Mouse (Mus musculus): ENCODE results near the gene Ugt1a6a. TPM values are rescaled to one million over a fixed set of nuclear protein-coding genes. Genes with fewer than 3 reads are reported as not detected.

The Ugt1a6a gene
- polyA plus RNA-seq, 1 experiment from 2014 or later, result 29.2 TPM

DNA sequence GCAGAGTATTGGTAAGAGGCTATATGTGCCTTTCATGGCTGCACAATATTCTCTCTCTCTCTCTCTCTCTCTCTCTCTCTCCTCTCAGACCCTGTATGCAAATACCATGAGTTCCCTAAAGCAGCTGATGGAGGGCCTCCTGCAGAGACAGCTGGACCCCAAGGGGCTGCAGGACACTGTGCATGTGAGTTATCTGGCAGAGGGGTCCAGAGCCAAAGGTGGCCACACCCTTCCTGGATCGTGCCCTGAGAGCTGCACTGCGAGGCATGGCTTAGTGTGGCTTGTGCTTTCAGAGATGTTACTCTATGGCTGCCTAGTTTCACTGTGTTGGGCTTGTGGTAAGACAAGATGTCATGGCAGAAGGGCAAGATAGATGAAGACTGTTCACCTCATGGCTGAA is 113.1 kb downstream of the Ugt1a6a start:
- H3K9ac ChIP-seq, result no peak overlapping the region
- H3K36me3 ChIP-seq, result no peaks in the 10 kb centered on the region
- no peaks in the 10 kb centered on the region for H3K4me1 ChIP-seq
- ATAC-seq (ENCODE audit: insufficient read depth, low FRiP score, low read depth), result no peak
- no peak overlapping the region for H3K4me2 ChIP-seq
- peaks cover 15% of the 10 kb centered on the region; the same call in 1 of the 2 replicates for H3K9me3 ChIP-seq
- no peak overlapping the region for H3K4me3 ChIP-seq (replicated peaks)
- WGBS, result 42% methylated on average over 2 of the region's 2 CpGs
- H3K27ac ChIP-seq, result no peak overlapping the region
- H3K27me3 ChIP-seq (replicated peaks), result no peaks in the 10 kb centered on the region

DNA sequence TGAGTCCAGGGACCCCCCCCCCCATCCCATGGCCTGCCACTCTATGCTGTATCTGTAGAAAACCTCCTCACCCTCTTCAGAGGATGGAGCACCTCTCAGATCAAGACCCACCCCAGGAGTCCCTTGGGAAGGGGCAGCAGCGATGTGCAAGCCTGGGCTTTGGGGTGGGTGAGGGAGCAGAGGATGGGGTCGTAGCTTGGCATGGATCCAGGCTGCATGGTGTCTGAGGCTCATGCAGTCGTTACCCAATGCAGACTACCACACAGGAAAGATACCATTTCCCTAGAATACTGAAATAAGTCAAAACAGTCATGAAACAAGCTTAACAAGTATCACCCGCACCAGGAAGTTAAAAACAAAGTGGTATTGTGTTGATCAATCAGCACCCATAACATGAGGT is 114.0 kb downstream of the Ugt1a6a start:
- Histone ChIP-seq H3K9ac (no peak overlapping the region), H3K4me3 (replicated peaks) (no peak overlapping the region), H3K9me3 (peaks cover 15% of the 10 kb centered on the region; the same call in 1 of the 2 replicates), H3K27ac (no peak overlapping the region), H3K4me2 (no peak overlapping the region), H3K36me3 (no peaks in the 10 kb centered on the region), H3K4me1 (no peaks in the 10 kb centered on the region), H3K27me3 (replicated peaks) (no peaks in the 10 kb centered on the region)
- ATAC-seq (ENCODE audit: insufficient read depth, low FRiP score, low read depth), result no peak
- 64% methylated on average over 4 of the region's 4 CpGs for WGBS

GRCm38 (mm10) chr1:88249596-88249995 is 115.0 kb downstream of the Ugt1a6a start:
- no peaks in the 10 kb centered on the region for H3K4me1 ChIP-seq
- no peaks in the 10 kb centered on the region for H3K36me3 ChIP-seq
- no peak overlapping the region for H3K27ac ChIP-seq
- H3K4me3 ChIP-seq (replicated peaks), result no peak overlapping the region
- peaks cover 15% of the 10 kb centered on the region; the same call in 1 of the 2 replicates for H3K9me3 ChIP-seq
- no peak overlapping the region for H3K4me2 ChIP-seq
- no peak overlapping the region for H3K9ac ChIP-seq
- WGBS, result 75% methylated on average over 7 of the region's 7 CpGs
- no peaks in the 10 kb centered on the region for H3K27me3 ChIP-seq (replicated peaks)
- ATAC-seq (ENCODE audit: insufficient read depth, low FRiP score, low read depth), result peak; percentile 1; the same call in 1 of the 2 replicates

DNA sequence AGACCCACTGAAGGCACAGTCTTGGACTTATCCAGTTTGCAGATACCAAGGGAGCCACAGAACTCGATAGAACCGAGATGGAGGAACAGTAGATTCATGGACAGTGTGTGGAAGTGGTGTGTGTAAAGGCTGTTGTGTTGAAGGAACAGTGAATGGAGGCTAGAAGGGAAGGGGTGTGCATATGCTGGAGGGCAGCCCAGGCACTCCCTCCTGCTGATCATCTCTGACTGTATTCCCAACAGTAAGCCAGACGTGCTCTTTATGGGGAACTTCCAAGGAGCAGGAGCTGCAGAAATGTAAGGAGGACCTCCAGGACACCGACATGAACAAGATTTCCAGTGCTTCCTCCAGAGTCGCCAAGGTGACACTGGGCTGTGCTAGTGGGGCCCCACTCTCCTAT is 115.4 kb downstream of the Ugt1a6a start:
- Histone ChIP-seq H3K27me3 (replicated peaks) (no peaks in the 10 kb centered on the region), H3K4me1 (no peaks in the 10 kb centered on the region), H3K4me3 (replicated peaks) (no peak overlapping the region), H3K36me3 (no peaks in the 10 kb centered on the region), H3K4me2 (no peak overlapping the region), H3K9ac (no peak overlapping the region), H3K9me3 (peaks cover 15% of the 10 kb centered on the region; the same call in 1 of the 2 replicates), H3K27ac (no peak overlapping the region)
- no peak for ATAC-seq (ENCODE audit: insufficient read depth, low FRiP score, low read depth)
- WGBS, result 79% methylated on average over 5 of the region's 5 CpGs

GRCm38 (mm10) chr1:88253106-88253505 is 118.5 kb downstream of the Ugt1a6a start:
- no peak overlapping the region for H3K4me3 ChIP-seq (replicated peaks)
- no peaks in the 10 kb centered on the region for H3K36me3 ChIP-seq
- H3K27me3 ChIP-seq (replicated peaks), result no peaks in the 10 kb centered on the region
- no peak overlapping the region for H3K27ac ChIP-seq
- no peak overlapping the region for H3K9ac ChIP-seq
- ATAC-seq (ENCODE audit: insufficient read depth, low FRiP score, low read depth), result no peak
- 71% methylated on average over 8 of the region's 8 CpGs for WGBS
- H3K4me1 ChIP-seq, result no peaks in the 10 kb centered on the region
- no peak overlapping the region for H3K4me2 ChIP-seq
- peaks cover 11% of the 10 kb centered on the region; the same call in 1 of the 2 replicates for H3K9me3 ChIP-seq

DNA sequence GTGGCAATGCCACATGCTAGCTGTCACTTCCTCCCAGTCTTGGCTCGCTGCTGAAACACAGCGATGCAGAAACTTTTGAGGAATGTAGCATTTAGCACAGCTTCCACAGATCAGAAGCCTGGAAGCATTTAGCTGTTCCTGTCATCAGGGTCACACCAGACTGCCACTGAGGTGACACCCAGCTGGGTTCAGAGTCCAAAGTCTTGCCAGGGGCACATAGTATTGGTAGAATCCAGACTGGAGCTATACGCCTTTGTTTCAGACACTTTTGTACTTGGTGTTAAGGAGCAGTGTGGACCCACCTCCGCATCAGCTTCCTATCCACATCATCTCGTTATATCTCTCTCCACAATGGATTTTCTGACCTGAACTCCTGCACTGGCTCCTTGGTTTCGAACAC is 118.9 kb downstream of the Ugt1a6a start:
- WGBS, result 74% methylated on average over 6 of the region's 6 CpGs
- no peak for ATAC-seq (ENCODE audit: insufficient read depth, low FRiP score, low read depth)
- H3K9ac ChIP-seq, result no peak overlapping the region

DNA sequence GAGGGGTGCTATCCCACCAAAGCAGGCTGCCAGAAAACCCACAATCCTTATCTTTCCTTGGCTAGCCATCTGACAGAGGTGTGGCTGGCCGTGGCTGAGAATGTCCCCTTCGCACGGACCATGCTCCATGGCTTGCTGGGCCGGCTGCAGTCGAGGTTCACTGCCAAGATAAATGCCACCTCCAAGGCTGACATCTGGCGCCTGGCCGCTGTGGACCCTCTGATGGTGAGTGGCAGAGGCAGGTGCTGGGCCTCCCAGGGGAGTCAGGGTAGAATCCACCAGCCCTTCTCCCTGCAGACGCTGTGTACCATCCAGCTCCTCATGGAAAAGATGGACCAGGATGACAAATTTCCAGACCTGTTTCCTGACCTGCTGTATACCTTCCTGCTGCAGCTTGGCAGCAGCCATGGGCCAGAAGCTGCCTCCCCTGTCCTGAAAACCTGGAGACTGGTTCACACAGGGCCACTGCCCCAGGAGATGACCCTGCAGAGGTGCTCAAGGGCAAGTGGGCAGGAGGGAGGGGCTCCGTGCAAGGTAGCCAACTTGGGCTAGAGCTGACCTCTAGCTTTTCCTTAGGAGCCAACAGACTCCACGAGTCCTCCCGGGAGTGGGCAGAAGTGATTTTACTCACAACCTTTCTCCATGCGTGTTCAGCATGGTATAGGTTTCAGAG is 120.3 kb downstream of the Ugt1a6a start:
- Histone ChIP-seq H3K9ac (no peak overlapping the region), H3K27ac (no peak overlapping the region), H3K36me3 (no peaks in the 10 kb centered on the region), H3K27me3 (replicated peaks) (no peaks in the 10 kb centered on the region), H3K9me3 (0 out of 2 replicates have a peak, but pooled peaks cover 4% of the 10 kb centered on the region), H3K4me2 (no peak overlapping the region), H3K4me3 (replicated peaks) (no peak overlapping the region), H3K4me1 (no peaks in the 10 kb centered on the region)
- no peak for ATAC-seq (ENCODE audit: insufficient read depth, low FRiP score, low read depth)
- WGBS, result 86% methylated on average over 12 of the region's 12 CpGs

More for the DNA sequence above, 118.9 kb downstream of the Ugt1a6a start:
- no peak overlapping the region for H3K27ac ChIP-seq
- H3K4me2 ChIP-seq, result no peak overlapping the region
- peaks cover 11% of the 10 kb centered on the region; the same call in 1 of the 2 replicates for H3K9me3 ChIP-seq
- no peaks in the 10 kb centered on the region for H3K36me3 ChIP-seq
- H3K4me1 ChIP-seq, result no peaks in the 10 kb centered on the region
- H3K27me3 ChIP-seq (replicated peaks), result no peaks in the 10 kb centered on the region
- H3K4me3 ChIP-seq (replicated peaks), result no peak overlapping the region

DNA sequence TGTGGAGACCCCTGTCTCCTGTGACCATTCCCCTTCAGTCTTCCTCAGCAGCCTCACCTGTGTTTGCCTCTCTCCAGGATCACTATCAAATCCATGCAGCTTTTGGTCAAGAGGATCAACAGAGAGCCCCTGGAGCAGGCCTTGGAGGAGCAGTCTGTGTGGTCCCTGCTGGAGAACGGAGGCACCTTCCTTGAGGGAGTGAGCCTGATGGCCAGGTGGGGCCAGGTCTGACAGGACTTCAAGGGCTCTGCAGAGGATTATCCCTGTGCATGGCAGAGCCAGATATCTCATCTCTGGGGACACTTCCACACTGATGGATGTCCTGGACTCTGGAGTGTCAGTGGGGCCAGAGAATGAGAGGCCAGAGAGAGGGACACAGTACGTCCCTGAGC is 120.9 kb downstream of the Ugt1a6a start:
- no peaks in the 10 kb centered on the region for H3K9me3 ChIP-seq
- peaks cover 4% of the 10 kb centered on the region; the same call in 1 of the 2 replicates for H3K36me3 ChIP-seq
- H3K4me1 ChIP-seq, result no peaks in the 10 kb centered on the region
- no peak overlapping the region for H3K4me3 ChIP-seq (replicated peaks)
- H3K27ac ChIP-seq, result no peak overlapping the region
- 51% methylated on average over 2 of the region's 2 CpGs for WGBS
- ATAC-seq (ENCODE audit: insufficient read depth, low FRiP score, low read depth), result no peak
- no peaks in the 10 kb centered on the region for H3K27me3 ChIP-seq (replicated peaks)
- H3K9ac ChIP-seq, result no peak overlapping the region
- H3K4me2 ChIP-seq, result no peak overlapping the region

DNA sequence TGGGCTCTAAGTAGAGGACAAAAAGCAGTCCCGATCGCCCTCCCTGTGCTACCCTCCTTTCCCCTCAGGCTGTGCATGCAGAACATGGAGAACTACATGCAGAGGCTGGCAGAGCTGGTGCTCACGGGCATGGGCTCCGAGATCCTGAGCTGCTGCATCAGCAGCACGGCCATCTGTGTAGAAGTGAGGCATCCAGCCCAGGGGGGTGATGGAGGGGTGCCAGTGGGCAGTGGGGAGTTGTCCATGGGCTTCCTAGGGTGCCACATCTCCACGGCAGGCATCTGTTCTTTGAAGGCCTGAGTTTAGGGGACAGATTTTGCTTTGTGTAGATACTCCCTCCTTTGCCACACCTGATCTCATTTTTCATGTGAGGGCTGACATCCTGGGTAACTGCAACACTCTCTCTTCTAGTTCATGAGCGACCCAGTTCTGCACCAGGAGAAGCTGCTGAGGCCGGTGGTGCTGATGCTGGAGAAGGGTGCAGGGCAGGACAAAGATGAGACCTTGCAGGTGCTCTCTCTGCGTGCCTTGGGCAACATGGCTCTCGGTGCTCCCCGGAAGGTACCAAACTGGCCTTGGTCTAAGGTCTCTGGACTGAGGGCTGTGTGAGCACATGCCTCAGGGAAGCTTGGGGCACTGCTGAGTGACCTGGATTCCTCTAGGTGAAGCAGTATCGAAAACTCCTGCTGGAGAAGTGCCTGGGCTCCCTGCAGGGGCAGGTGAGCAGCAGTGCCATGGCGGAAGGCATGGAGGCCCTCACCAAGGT is 121.6 kb downstream of the Ugt1a6a start:
- H3K4me3 ChIP-seq (replicated peaks), result no peak overlapping the region
- ATAC-seq (ENCODE audit: insufficient read depth, low FRiP score, low read depth), result no peak
- no peaks in the 10 kb centered on the region for H3K9me3 ChIP-seq
- no peak overlapping the region for H3K4me2 ChIP-seq
- H3K36me3 ChIP-seq, result peaks cover 11% of the 10 kb centered on the region; the same call in 1 of the 2 replicates
- WGBS, result 76% methylated on average over 13 of the region's 13 CpGs
- H3K27ac ChIP-seq, result no peak overlapping the region
- no peak overlapping the region for H3K9ac ChIP-seq
- H3K4me1 ChIP-seq, result no peaks in the 10 kb centered on the region
- H3K27me3 ChIP-seq (replicated peaks), result no peaks in the 10 kb centered on the region

DNA sequence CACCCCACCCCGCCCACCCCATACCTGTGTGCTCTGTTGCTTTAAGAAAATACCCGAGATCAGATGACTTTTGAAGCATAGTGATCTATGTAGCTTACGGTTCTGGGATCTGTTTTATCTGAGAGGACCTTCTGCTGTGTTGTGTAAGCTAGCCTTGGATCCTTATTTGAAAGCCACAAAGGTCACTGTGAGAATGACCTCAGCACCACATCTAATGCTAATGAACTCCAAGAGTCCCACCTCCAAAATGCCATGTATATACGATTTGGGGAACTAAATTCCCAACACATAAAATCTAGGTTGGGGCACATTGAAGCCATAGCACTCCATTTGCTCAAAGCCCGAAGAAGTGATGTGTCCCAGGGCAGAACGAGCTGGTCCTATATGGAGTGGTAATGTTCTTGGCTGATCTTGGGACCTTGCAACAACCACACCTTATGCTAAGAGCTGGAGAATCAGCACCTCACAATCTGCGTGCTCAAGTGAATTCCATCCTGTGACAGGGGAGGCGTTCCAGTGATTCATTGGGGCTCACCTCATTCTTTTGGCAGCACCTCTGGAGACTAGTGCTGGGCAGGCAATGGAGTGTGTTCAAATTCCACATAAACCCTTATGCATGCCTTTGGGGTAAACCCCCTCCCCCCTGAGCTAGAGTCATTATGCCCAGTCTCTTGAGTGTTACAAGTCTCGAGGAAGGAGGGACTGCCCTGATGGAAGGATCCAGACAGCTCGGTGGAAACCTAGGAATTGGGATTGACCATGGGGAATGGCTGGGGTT is 122.5 kb downstream of the Ugt1a6a start:
- Histone ChIP-seq H3K4me3 (replicated peaks) (no peak overlapping the region), H3K9ac (no peak overlapping the region), H3K27ac (no peak overlapping the region), H3K4me1 (peaks cover 7% of the 10 kb centered on the region; the same call in 1 of the 2 replicates), H3K9me3 (no peaks in the 10 kb centered on the region), H3K27me3 (replicated peaks) (no peaks in the 10 kb centered on the region), H3K4me2 (no peak overlapping the region), H3K36me3 (peaks cover 20% of the 10 kb centered on the region)
- no peak for ATAC-seq (ENCODE audit: insufficient read depth, low FRiP score, low read depth)
- 74% methylated on average over 10 of the region's 10 CpGs for WGBS

DNA sequence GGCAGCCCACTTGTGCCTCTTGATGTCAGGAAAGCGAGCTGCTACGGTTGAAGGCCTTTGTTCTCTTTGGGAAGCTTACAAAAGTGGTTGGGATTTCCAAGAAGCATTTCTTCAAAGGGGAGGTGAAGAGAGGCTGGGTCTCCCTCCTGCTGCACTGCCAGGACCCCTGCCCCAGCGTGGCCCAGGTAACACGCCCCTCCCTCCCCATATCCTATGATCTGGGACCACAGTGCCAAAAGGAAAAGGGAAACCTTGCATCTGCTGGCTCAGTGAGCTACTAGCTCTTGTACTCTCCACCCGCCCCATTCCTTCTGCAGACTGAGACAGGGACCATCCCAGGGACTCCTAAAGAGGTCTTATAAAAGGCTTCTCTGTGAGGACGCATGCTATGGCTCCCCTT is 123.1 kb downstream of the Ugt1a6a start:
- WGBS, result 82% methylated on average over 6 of the region's 6 CpGs
- peaks cover 11% of the 10 kb centered on the region for H3K4me1 ChIP-seq
- H3K27ac ChIP-seq, result no peak overlapping the region
- H3K4me3 ChIP-seq (replicated peaks), result no peak overlapping the region
- peaks cover 22% of the 10 kb centered on the region for H3K36me3 ChIP-seq
- H3K9me3 ChIP-seq, result no peaks in the 10 kb centered on the region
- ATAC-seq (ENCODE audit: insufficient read depth, low FRiP score, low read depth), result no peak
- H3K4me2 ChIP-seq, result no peak overlapping the region
- H3K9ac ChIP-seq, result no peak overlapping the region
- H3K27me3 ChIP-seq (replicated peaks), result no peaks in the 10 kb centered on the region

DNA sequence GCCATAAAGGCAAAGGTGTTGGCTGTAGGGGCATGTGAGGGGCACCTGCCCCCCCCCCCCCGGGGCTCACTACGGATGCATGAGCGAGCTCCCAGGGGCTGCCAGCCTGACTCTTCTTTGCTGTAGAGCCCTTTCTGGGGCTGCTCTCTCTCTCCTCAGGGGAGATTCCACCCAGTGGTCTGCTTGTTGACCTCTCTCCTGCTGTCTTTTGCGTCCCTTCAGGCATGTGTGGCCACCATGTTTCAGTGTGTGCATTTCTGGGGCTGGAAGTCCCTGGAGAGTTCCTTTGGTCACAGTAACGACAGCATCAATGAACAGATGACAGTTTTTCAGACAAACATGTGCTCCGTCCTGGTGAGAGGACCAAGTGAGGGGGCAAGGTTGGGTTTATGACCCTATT is 123.8 kb downstream of the Ugt1a6a start:
- H3K4me3 ChIP-seq (replicated peaks), result no peak overlapping the region
- ATAC-seq (ENCODE audit: insufficient read depth, low FRiP score, low read depth), result no peak
- H3K4me1 ChIP-seq, result peaks cover 11% of the 10 kb centered on the region
- H3K36me3 ChIP-seq, result peaks cover 29% of the 10 kb centered on the region
- no peak overlapping the region for H3K4me2 ChIP-seq
- no peaks in the 10 kb centered on the region for H3K9me3 ChIP-seq
- WGBS, result 71% methylated on average over 6 of the region's 6 CpGs
- no peak overlapping the region for H3K9ac ChIP-seq
- H3K27ac ChIP-seq, result no peak overlapping the region
- H3K27me3 ChIP-seq (replicated peaks), result no peaks in the 10 kb centered on the region

Measured in stomach, embryonic 15.5 days (tissue).